Mouse (Mus musculus) embryonic facial prominence, embryonic 12.5 days (tissue): ENCODE data around the gene Pcdh7. TPM values are rescaled to one million over a fixed set of nuclear protein-coding genes. Genes with fewer than 3 reads are reported as not detected.

Experiments
- ATAC-seq: fragments of 200-750 bp; cut with Nextera tagmentation; 2 replicates; pipeline ENCODE4 v1.8.0; 2017; ENCODE audit not compliant: insufficient number of reproducible peaks, insufficient read depth, low FRiP score, low TSS enrichment
- H3K27ac ChIP-seq: fragments of 300-500 bp; sonication (generic); 2 replicates; pipeline ENCODE4 v1.5.1; 2016; ENCODE audit warnings: mild to moderate bottlenecking
- H3K27me3 ChIP-seq: fragments of 300-500 bp; sonication (generic); 2 replicates; pipeline ENCODE4 v1.6.1; 2016; ENCODE audit warnings: mild to moderate bottlenecking, moderate library complexity
- H3K36me3 ChIP-seq: fragments of 300-500 bp; sonication (generic); 2 replicates; pipeline ENCODE4 v1.6.1; 2016; ENCODE audit warnings: mild to moderate bottlenecking
- H3K4me1 ChIP-seq: fragments of 300-500 bp; sonication (generic); 2 replicates; pipeline ENCODE4 v1.6.1; 2016
- H3K4me2 ChIP-seq: fragments of 300-500 bp; sonication (generic); replicated peaks from 2 replicates; pipeline ENCODE4 v1.6.1; 2016; ENCODE audit warnings: mild to moderate bottlenecking, moderate library complexity
- H3K4me3 ChIP-seq: fragments of 300-500 bp; sonication (generic); 2 replicates; pipeline ENCODE4 v1.5.1; 2016; ENCODE audit warnings: mild to moderate bottlenecking
- H3K9ac ChIP-seq: fragments of 300-500 bp; sonication (generic); 2 replicates; pipeline ENCODE4 v1.6.1; 2016; ENCODE audit warnings: mild to moderate bottlenecking, moderate library complexity
- H3K9me3 ChIP-seq: fragments of 300-500 bp; sonication (generic); 2 replicates; pipeline ENCODE4 v1.6.1; 2016; ENCODE audit warnings: mild to moderate bottlenecking, moderate library complexity
- WGBS: fragments of 180-500 bp; shearing (Covaris S2); methylation state at CpG from one replicate; pipeline ENCODE4 v1.1.7; 2016; 5-methylcytosine and 5-hydroxymethylcytosine counted together
- polyA plus RNA-seq: library from polyadenylated mRNA; unstranded; fragments of >200 nt; fragmentation: Nextera tagmentation; extraction: Ambion mirVana; gene quantifications from 2 replicates; pipeline ENCODE4 v1.2.1, GENCODE M21; 2016

The Pcdh7 gene
- polyA plus RNA-seq, 1 experiment from 2014 or later: 14.9 TPM

DNA sequence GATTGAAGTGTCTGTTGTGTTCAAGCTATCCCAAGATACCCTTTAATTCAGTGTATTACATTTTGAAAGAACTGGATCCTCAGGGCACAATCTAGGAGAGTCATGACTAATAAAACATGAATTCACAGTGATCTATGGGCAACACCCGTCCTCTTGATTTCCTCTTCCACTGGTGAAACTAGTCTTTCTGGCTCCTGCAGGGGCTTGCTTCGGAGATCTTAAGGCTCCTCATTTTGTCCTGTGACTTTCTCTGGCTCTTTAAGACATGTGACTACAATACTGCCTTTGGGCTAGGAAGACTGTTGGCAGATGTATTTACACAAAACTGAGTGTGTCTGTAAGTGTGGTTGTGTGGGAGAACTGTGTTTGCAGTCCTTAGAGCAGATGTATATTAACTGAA lies 225.4 kb downstream of the Pcdh7 start:
- H3K4me1 ChIP-seq: no peaks in the 10 kb centered on the region
- H3K4me2 ChIP-seq: no peak overlapping the region
- H3K27me3 ChIP-seq: no peaks in the 10 kb centered on the region
- H3K27ac ChIP-seq: no peak overlapping the region
- H3K36me3 ChIP-seq: no peaks in the 10 kb centered on the region
- WGBS: 70% methylated on average over 2 of the region's 2 CpGs
- H3K4me3 ChIP-seq: no peak overlapping the region
- no peak for ATAC-seq
- H3K9me3 ChIP-seq: no peaks in the 10 kb centered on the region
- no peak overlapping the region for H3K9ac ChIP-seq

DNA sequence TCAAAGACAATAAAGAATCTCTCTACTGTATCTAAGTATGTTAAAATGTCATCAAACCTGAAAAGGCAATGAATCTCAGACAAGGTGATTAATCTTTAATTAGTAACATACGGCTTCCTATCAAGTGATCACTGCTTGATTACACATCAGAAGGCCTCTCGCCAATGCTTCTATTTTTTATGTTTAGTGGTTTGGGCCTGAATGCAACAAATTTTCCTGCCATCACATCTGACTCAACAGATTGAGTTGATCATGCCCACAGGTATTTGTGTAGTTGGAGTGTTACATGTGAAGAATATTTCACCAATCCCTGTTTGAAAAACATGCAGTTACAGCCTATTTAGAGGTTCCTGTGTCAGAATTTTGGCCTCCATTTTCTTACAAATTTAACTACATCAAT lies 225.8 kb downstream of the Pcdh7 start:
- Histone ChIP-seq H3K4me2 (no peak overlapping the region), H3K4me3 (no peak overlapping the region), H3K4me1 (no peaks in the 10 kb centered on the region), H3K27me3 (no peaks in the 10 kb centered on the region), H3K36me3 (no peaks in the 10 kb centered on the region), H3K9ac (no peak overlapping the region), H3K9me3 (no peaks in the 10 kb centered on the region), H3K27ac (no peak overlapping the region)
- ATAC-seq: no peak
- WGBS: 61% methylated on average over 2 of the region's 2 CpGs

DNA sequence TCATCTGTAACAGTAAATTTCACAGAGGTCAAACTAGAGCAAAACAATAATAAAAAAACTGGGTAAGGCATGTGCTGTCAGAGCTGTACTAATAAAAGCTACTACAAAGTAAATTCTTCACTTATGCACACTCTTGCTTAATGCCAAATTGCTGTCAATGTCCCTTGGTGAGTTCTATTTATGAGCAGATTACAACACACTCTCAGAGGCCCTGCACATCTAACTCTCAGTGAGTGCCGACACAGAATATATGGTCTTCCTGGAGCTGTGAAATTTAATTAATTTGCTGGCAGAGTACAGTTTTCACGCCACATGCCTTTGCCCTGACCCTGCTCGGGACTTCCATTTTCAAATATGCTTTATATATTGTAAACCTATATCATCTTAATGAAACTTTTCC lies 227.7 kb downstream of the Pcdh7 start:
- no peak for ATAC-seq
- Histone ChIP-seq H3K4me3 (no peak overlapping the region), H3K4me1 (no peaks in the 10 kb centered on the region), H3K9ac (no peak overlapping the region), H3K27ac (no peak overlapping the region), H3K36me3 (no peaks in the 10 kb centered on the region), H3K27me3 (no peaks in the 10 kb centered on the region), H3K4me2 (no peak overlapping the region), H3K9me3 (no peaks in the 10 kb centered on the region)
- 58% methylated on average over 3 of the region's 3 CpGs for whole genome bisulfite sequencing

DNA sequence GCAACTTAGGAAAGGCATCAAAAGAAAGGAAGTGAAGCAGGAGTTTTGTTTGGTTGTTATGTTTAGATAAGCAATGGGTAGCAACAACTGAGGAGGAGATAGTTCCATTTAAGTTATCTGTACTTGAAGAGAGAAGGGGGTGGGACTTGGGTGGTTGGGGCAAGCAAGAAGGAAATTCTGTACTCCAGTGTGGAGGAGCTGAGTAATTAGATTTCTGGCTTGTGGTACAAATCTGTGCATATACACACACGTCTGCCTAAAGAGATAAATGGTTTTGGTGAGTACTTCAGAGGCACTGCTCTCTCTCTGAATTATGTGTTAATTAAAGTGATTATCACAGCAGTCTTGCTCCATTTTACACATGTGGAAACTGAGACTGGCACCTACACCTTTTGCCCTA lies 241.6 kb downstream of the Pcdh7 start:
- H3K27me3 ChIP-seq: no peaks in the 10 kb centered on the region
- ATAC-seq: no peak

DNA sequence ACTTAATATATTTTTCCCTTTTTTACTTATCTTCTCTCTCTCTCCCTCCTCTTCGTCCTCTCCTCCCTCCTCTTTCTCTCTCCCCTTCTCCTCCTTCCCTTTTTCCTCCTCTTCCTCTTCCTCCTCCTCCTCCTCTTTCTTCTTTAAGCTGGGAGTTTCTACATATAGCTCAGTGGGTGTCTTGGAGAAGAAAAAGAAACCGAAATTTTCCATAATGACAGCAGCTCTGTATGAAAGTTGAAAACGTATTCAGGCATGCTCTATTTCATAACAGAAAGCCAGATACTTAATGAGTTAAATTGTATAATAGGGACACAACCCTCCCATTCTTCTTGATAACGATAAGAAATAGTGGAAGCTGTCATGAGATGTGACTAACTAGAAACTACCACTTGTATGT lies 246.0 kb downstream of the Pcdh7 start:
- Histone ChIP-seq H3K9me3 (no peaks in the 10 kb centered on the region), H3K36me3 (no peaks in the 10 kb centered on the region)
- WGBS: 73% methylated on average over 4 of the region's 4 CpGs

More for the DNA sequence above, 241.6 kb downstream of the Pcdh7 start:
- Histone ChIP-seq H3K9ac (no peak overlapping the region), H3K4me2 (no peak overlapping the region), H3K4me1 (no peaks in the 10 kb centered on the region), H3K27ac (no peak overlapping the region), H3K9me3 (no peaks in the 10 kb centered on the region), H3K36me3 (no peaks in the 10 kb centered on the region), H3K4me3 (no peak overlapping the region)
- 48% methylated on average over 1 of the region's 1 CpGs for WGBS

DNA sequence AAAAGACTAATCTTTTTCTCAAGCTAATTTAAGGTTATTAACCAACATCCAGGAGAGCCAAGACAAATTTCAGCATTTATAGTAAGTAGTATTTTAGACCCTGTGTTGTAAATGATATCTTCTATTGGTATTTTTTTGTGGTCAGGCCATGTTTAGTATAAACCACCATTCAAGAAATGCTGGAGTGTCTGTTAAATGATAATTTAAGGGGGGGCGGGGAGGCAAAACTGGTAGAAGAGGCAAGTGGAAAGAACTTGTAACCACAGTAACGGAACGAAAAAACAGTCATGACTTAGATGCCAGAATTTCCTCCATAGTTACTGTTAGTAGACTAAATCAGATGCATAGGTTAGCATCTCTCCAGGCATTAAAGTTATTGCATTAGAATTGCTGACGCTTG lies 246.4 kb downstream of the Pcdh7 start:
- no peak for ATAC-seq
- Histone ChIP-seq H3K27ac (no peak overlapping the region), H3K9ac (no peak overlapping the region), H3K4me2 (no peak overlapping the region), H3K4me1 (no peaks in the 10 kb centered on the region), H3K4me3 (no peak overlapping the region), H3K36me3 (no peaks in the 10 kb centered on the region), H3K9me3 (no peaks in the 10 kb centered on the region), H3K27me3 (no peaks in the 10 kb centered on the region)
- 84% methylated on average over 4 of the region's 4 CpGs for WGBS

More for the DNA sequence above, 246.0 kb downstream of the Pcdh7 start:
- no peak for ATAC-seq
- Histone ChIP-seq H3K4me1 (no peaks in the 10 kb centered on the region), H3K4me2 (no peak overlapping the region), H3K27me3 (no peaks in the 10 kb centered on the region), H3K9ac (no peak overlapping the region), H3K27ac (no peak overlapping the region), H3K4me3 (no peak overlapping the region)

DNA sequence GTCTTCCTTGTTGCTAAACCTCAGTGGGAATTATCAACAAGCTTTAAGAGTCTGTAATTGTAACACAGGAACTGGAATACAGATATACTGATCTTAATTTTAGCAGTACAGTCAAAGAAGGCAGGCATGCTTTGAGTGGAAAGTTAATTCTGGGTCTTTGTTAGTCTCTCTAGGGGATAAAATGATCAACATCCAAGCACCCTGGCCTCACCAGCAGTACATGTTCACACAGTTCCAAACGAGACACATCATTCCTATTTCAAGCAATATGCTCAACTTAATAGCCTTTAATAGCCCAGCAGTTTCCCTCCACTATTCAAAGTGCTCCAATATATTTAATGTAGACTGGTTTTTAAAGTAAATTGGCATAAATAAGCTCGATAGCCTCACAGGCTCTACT lies 275.8 kb downstream of the Pcdh7 start:
- Histone ChIP-seq H3K9ac (no peak overlapping the region), H3K27me3 (no peaks in the 10 kb centered on the region), H3K36me3 (no peaks in the 10 kb centered on the region), H3K4me2 (no peak overlapping the region), H3K4me3 (no peak overlapping the region), H3K4me1 (no peaks in the 10 kb centered on the region), H3K27ac (no peak overlapping the region), H3K9me3 (no peaks in the 10 kb centered on the region)
- no peak for ATAC-seq
- WGBS: 64% methylated on average over 2 of the region's 2 CpGs

DNA sequence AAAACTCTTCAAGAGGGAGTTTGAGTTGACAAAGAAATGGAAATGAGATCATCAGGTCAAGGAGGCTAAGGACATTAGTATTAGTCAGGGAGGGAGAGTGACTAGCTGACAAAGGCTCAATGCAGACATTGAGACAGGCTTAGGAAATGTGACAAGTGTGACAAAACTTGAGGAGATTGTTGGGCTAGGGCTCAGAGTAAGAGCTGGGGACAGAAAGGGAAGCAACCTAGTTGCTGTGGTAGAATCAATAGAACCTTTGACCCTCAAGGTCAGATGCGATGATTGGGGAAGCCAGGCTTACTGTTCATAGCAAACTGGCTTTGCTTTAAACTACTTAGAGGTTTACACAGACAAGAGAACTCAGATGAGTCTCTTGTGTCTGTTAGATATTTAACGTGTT lies 303.6 kb downstream of the Pcdh7 start:
- Histone ChIP-seq H3K4me2 (no peak overlapping the region), H3K4me1 (no peaks in the 10 kb centered on the region; the same call in 1 of the 2 replicates), H3K4me3 (no peak overlapping the region), H3K27me3 (no peaks in the 10 kb centered on the region), H3K36me3 (no peaks in the 10 kb centered on the region), H3K9me3 (no peaks in the 10 kb centered on the region), H3K9ac (no peak overlapping the region), H3K27ac (no peak overlapping the region)
- ATAC-seq: no peak
- WGBS: 56% methylated on average over 2 of the region's 2 CpGs

DNA sequence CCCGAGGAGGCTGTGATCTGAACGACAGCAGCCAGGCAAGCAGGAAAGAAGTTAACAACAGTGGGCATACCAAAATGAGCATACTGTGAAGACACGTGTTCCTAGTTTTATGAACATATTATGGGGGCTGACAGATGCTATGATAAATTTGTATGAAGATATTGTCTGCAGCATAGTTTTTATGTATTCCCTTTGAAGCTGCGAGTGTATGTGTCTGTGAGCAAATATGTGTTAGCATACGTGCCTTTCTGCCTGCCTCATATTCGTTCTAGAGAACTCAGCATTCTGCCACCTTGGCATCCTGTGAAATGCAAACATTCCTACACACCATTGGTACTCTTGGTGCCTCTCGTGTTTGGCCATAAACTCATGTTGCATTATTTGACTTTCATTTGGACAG lies 307.4 kb downstream of the Pcdh7 start:
- Histone ChIP-seq H3K4me1 (no peaks in the 10 kb centered on the region; the same call in 1 of the 2 replicates), H3K9me3 (no peaks in the 10 kb centered on the region)
- ATAC-seq: no peak

DNA sequence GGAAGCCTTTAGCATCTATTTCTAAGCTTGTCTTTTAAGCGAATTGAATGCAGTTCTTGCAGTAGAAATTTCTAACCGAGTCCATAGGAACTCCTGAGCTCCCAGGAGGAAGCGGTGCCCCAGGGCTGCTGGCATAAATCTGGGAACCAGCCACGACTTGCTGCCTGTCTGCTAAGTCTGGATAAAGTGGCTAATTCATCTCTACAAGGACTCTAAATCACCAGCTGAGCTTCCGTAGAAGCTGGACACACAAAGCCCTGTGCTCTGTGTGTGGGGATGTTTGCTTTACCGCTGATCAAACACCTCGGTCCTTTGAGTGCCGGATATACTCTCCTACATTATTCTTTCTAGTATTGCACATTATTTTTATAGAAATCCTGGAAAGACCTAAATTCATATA lies 308.0 kb downstream of the Pcdh7 start:
- H3K27me3 ChIP-seq: no peaks in the 10 kb centered on the region
- no peaks in the 10 kb centered on the region for H3K36me3 ChIP-seq
- H3K4me3 ChIP-seq: no peak overlapping the region
- WGBS: 34% methylated on average over 8 of the region's 8 CpGs
- H3K9me3 ChIP-seq: no peaks in the 10 kb centered on the region
- no peak for ATAC-seq
- no peak overlapping the region for H3K9ac ChIP-seq
- H3K4me1 ChIP-seq: no peaks in the 10 kb centered on the region; the same call in 1 of the 2 replicates
- H3K4me2 ChIP-seq: no peak overlapping the region
- no peak overlapping the region for H3K27ac ChIP-seq

More for the DNA sequence above, 307.4 kb downstream of the Pcdh7 start:
- WGBS: 80% methylated on average over 7 of the region's 7 CpGs
- Histone ChIP-seq H3K27me3 (no peaks in the 10 kb centered on the region), H3K9ac (no peak overlapping the region), H3K36me3 (no peaks in the 10 kb centered on the region), H3K27ac (no peak overlapping the region), H3K4me3 (no peak overlapping the region), H3K4me2 (no peak overlapping the region)

DNA sequence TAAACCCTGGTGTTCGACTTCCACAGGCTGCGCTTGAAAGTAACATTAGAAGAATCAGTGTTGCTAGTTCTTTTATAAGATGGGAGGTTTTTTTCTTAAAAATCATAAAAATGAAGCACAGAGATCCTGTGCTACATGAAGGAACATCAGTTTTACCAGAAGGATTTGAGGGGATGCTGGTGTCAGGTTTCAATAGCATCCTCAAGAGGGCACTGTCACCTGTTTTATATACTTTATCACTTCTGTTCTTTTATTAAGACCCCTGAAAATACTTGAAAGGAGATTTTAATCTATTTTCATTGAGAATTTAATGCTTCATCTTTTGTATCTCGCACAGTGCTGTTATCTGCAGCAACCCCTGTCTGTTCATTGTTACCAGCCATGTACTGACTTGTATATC lies 322.1 kb downstream of the Pcdh7 start:
- no peak for ATAC-seq
- H3K27me3 ChIP-seq: no peaks in the 10 kb centered on the region
- no peak overlapping the region for H3K4me2 ChIP-seq
- no peak overlapping the region for H3K4me3 ChIP-seq
- no peak overlapping the region for H3K27ac ChIP-seq
- H3K9me3 ChIP-seq: no peaks in the 10 kb centered on the region
- H3K36me3 ChIP-seq: no peaks in the 10 kb centered on the region
- 26% methylated on average over 3 of the region's 3 CpGs for WGBS
- H3K4me1 ChIP-seq: no peaks in the 10 kb centered on the region; the same call in 1 of the 2 replicates
- H3K9ac ChIP-seq: no peak overlapping the region

DNA sequence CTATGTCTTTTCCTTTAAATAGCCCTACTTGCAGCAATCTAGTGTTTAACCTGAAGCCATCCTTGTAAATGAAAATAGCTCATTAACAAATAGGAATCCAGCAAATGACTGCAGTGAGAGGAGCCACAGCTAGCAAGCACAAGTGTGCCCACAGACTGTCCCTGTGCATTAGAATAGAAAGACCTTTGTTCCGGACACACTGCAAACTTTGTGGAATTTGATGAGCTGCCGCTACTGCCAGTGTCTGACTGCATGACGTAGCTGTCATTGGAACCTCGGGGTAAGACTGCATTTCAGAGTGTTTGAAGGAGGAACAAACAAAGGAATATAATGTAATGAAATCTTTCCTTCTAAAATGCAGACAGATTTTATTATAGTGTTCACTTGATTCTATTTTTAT lies 326.4 kb downstream of the Pcdh7 start:
- H3K4me3 ChIP-seq: no peak overlapping the region
- H3K36me3 ChIP-seq: no peaks in the 10 kb centered on the region
- no peak for ATAC-seq
- H3K27ac ChIP-seq: no peak overlapping the region
- 20% methylated on average over 4 of the region's 4 CpGs for WGBS
- H3K9me3 ChIP-seq: no peaks in the 10 kb centered on the region
- no peak overlapping the region for H3K4me2 ChIP-seq
- no peaks in the 10 kb centered on the region; the same call in 1 of the 2 replicates for H3K4me1 ChIP-seq
- no peaks in the 10 kb centered on the region for H3K27me3 ChIP-seq
- H3K9ac ChIP-seq: no peak overlapping the region

DNA sequence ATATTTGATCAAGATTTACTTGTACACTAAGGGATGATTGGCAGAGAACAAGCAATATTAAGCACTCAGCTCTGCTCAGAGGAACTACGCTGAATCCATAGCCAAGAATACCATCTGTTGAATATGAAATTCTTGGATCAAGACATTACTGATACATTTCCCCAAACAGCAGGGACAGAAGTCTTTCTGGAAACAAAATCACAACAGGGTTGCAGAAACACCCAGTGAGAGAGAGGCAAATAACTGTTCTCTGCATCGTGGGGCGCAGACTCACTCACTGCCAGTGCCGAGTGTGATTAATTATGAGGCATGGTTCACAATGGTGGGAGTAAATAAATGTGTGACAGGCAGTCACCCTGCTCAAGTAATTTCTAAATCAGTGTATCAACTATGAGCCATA lies 363.3 kb downstream of the Pcdh7 start:
- Histone ChIP-seq H3K27ac (no peak overlapping the region), H3K4me3 (no peak overlapping the region), H3K4me2 (no peak overlapping the region), H3K36me3 (no peaks in the 10 kb centered on the region), H3K27me3 (no peaks in the 10 kb centered on the region), H3K9ac (no peak overlapping the region), H3K9me3 (no peaks in the 10 kb centered on the region), H3K4me1 (no peaks in the 10 kb centered on the region)
- 74% methylated on average over 4 of the region's 4 CpGs for WGBS
- no peak for ATAC-seq
